Mouse (Mus musculus) myocyte (in vitro differentiated cells): ENCODE data around the gene Mknk1. TPM values are rescaled to one million over a fixed set of nuclear protein-coding genes. Genes with fewer than 3 reads are reported as not detected.

ENCODE experiments used
- H3K27me3 ChIP-seq: one replicate; pipeline ENCODE4 v1.6.1; 2011; ENCODE audit not compliant: control insufficient read depth, insufficient read depth, insufficient read length
- H3K36me3 ChIP-seq: one replicate; pipeline ENCODE4 v1.6.1; 2011; ENCODE audit not compliant: control insufficient read depth, insufficient read depth
- H3K4me2 ChIP-seq: one replicate; pipeline ENCODE4 v1.6.1; 2011; ENCODE audit warnings: low read depth, control low read depth
- H3K4me3 ChIP-seq: one replicate; pipeline ENCODE4 v1.5.1; 2011; ENCODE audit warnings: mild to moderate bottlenecking, control low read depth, moderate library complexity
- H3K79me2 ChIP-seq: one replicate; pipeline ENCODE4 v1.6.1; 2011; ENCODE audit not compliant: control insufficient read depth, insufficient read depth
- H3ac ChIP-seq: one replicate; pipeline ENCODE4 v1.6.1; 2011; ENCODE audit not compliant: control insufficient read depth, insufficient read length
- CEBPB ChIP-seq: IDR thresholded peaks from 2 replicates; pipeline ENCODE4 v1.6.1; 2011; ENCODE audit warnings: mild to moderate bottlenecking, moderate library complexity; ENCODE audit not compliant: poor library complexity, insufficient read depth, severe bottlenecking
- E2F4 ChIP-seq: IDR thresholded peaks from one replicate; pipeline ENCODE4 v1.6.1; 2011; ENCODE audit warnings: mild to moderate bottlenecking, control low read depth, moderate library complexity; ENCODE audit not compliant: insufficient read depth
- MAX ChIP-seq: IDR thresholded peaks from one replicate; pipeline ENCODE4 v1.6.1; 2011; ENCODE audit warnings: low read depth, mild to moderate bottlenecking, control low read depth
- MYOD1 ChIP-seq, 3 experiments: IDR thresholded peaks; one replicate each; pipeline ENCODE4 v1.6.1; 2011; ENCODE audit warnings: control low read depth in 2 of 3, low read depth in 2 of 3, mild to moderate bottlenecking in 2 of 3, moderate library complexity in 1 of 3; ENCODE audit not compliant: insufficient read length in 2 of 3, control insufficient read depth in 1 of 3
- MYOG ChIP-seq, 3 experiments: IDR thresholded peaks; one replicate each; pipeline ENCODE4 v1.6.1; 2011; ENCODE audit warnings: control low read depth in 2 of 3, low read depth in 2 of 3, mild to moderate bottlenecking in 2 of 3; ENCODE audit not compliant: insufficient read length in 2 of 3, control insufficient read depth in 1 of 3, insufficient read depth in 1 of 3
- POLR2A ChIP-seq: IDR thresholded peaks from one replicate; pipeline ENCODE4 v1.6.1; 2011; ENCODE audit warnings: low read depth, mild to moderate bottlenecking, control low read depth, moderate library complexity; ENCODE audit not compliant: insufficient read length
- POLR2AphosphoS2 ChIP-seq: IDR thresholded peaks from one replicate; pipeline ENCODE4 v1.6.1; 2011; ENCODE audit warnings: low read depth, control low read depth; ENCODE audit not compliant: insufficient read length
- REST ChIP-seq: IDR thresholded peaks from one replicate; pipeline ENCODE4 v1.6.1; 2011; ENCODE audit warnings: mild to moderate bottlenecking, control low read depth, moderate library complexity; ENCODE audit not compliant: insufficient read depth, insufficient read length
- SRF ChIP-seq: IDR thresholded peaks from one replicate; pipeline ENCODE4 v1.6.1; 2011; ENCODE audit warnings: low read depth; ENCODE audit not compliant: control insufficient read depth, insufficient read length
- TCF12 ChIP-seq: IDR thresholded peaks from one replicate; pipeline ENCODE4 v1.6.1; 2011; ENCODE audit warnings: mild to moderate bottlenecking, control low read depth; ENCODE audit not compliant: poor library complexity, insufficient read depth, severe bottlenecking
- TCF3 ChIP-seq: IDR thresholded peaks from one replicate; pipeline ENCODE4 v1.6.1; 2011; ENCODE audit warnings: low read depth, control low read depth; ENCODE audit not compliant: insufficient read length
- USF1 ChIP-seq: IDR thresholded peaks from one replicate; pipeline ENCODE4 v1.6.1; 2011; ENCODE audit warnings: low read depth, mild to moderate bottlenecking, control low read depth, moderate library complexity
- polyA plus RNA-seq: library from polyadenylated mRNA; unstranded; fragments of >200 nt; fragmentation: generic; extraction: Trizol; gene quantifications from one replicate; pipeline ENCODE4 v1.2.1, GENCODE M21; 2012; ENCODE audit warnings: missing spikeins

The Mknk1 gene
- polyA plus RNA-seq, 1 experiment = 31.7 TPM

- Histone ChIP-seq H3K27me3 (no peaks in the 10 kb centered on the region), H3K36me3 (no peaks in the 10 kb centered on the region), H3K4me2 (peak overlapping the region; percentile 60), H3ac (no peak overlapping the region), H3K79me2 (no peaks in the 10 kb centered on the region), H3K4me3 (no peak overlapping the region)
- TF ChIP-seq CEBPB (peak; percentile 51; the same call in 1 of the 2 replicates), POLR2A (no peak)
These were observed 83.7 kb downstream of the Mknk1 start for GRCm38 (mm10) chr4:115922688-115923087.

DNA sequence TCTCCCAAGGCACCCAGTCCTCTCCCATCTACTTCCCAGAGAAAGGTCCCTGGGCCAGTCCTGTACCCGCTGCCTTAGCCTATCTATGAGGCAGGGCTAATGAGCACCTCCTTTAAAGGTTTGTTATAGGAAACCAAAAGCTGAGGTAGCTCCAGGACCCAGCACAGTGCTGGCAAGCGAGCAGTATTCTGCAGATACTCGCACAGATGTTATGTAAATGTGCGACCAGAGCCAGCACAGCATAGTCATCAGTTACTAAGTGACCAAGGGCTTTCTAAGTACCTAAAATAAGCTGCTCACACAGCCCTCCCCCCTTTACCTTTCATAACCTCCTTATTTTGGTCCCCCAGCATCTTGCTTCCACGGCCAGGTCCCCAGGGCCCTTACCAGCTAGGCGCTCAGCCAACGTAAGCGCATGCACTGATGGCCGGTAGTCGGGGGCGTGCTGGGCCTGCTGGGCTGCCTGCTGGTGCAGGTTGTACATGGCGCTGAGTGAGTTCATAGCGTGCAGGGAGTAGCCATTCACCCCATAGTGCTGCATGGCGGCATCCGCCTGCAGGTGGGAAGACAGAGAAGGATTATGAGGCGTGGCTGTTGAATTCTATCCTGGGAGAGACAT lies 84.4 kb downstream of the Mknk1 start:
- no peak for TF ChIP-seq SRF
- TF ChIP-seq MYOD1 (IDR thresholded peaks at IDR 0.05; ENCODE audit: control insufficient read depth in 1 of 3, insufficient read length in 2 of 3, low read depth in 2 of 3) = no peak
- TF ChIP-seq MYOG (IDR thresholded peaks at IDR 0.05; ENCODE audit: control insufficient read depth in 1 of 3, insufficient read depth in 1 of 3, insufficient read length in 2 of 3, low read depth in 2 of 3) = no peak
- TF ChIP-seq CEBPB = no peak
- TF ChIP-seq POLR2AphosphoS2 = no peak
- no peak for TF ChIP-seq E2F4
- no peak for TF ChIP-seq POLR2A
- no peak for TF ChIP-seq USF1
- TF ChIP-seq MAX = no peak
- no peak for TF ChIP-seq REST
- no peak for TF ChIP-seq TCF3
- no peak for TF ChIP-seq TCF12
- H3K4me3 ChIP-seq = no peak overlapping the region
- no peaks in the 10 kb centered on the region for H3K27me3 ChIP-seq
- H3ac ChIP-seq = no peak overlapping the region
- no peaks in the 10 kb centered on the region for H3K36me3 ChIP-seq
- no peaks in the 10 kb centered on the region for H3K79me2 ChIP-seq
- peak overlapping the region; percentile 60 for H3K4me2 ChIP-seq

- peak overlapping the region; percentile 36 for H3K4me2 ChIP-seq
- TF ChIP-seq POLR2AphosphoS2 (no peak), MYOD1 (IDR thresholded peaks at IDR 0.05; ENCODE audit: control insufficient read depth in 1 of 3, insufficient read length in 2 of 3, low read depth in 2 of 3) (peak in 2 of 3 experiments; percentile 49 to 65)
- H3K36me3 ChIP-seq = no peaks in the 10 kb centered on the region
- H3ac ChIP-seq = no peak overlapping the region
- H3K27me3 ChIP-seq = peaks cover 17% of the 10 kb centered on the region
- H3K4me3 ChIP-seq = no peak overlapping the region
- no peaks in the 10 kb centered on the region for H3K79me2 ChIP-seq
These were observed 88.6 kb downstream of the Mknk1 start for GRCm38 (mm10) chr4:115927637-115928036.

Other genes with a start within 250 kb of the Mknk1 start
- not detected for gene Cyp4a32, start 238.2 kb upstream of the Mknk1 start, polyA plus RNA-seq
- 0.84 TPM for gene Cyp4b1, start 191.5 kb upstream of the Mknk1 start, polyA plus RNA-seq
- gene Efcab14, start 101.5 kb upstream of the Mknk1 start, polyA plus RNA-seq = 11.1 TPM
- gene Tex38, start 58.2 kb upstream of the Mknk1 start, polyA plus RNA-seq = not detected
- gene Atpaf1, start 54.4 kb upstream of the Mknk1 start, polyA plus RNA-seq = 12.5 TPM
- 4.9 TPM for gene Mob3c, start 11.1 kb upstream of the Mknk1 start, polyA plus RNA-seq
- not detected for gene Kncn, start 45.2 kb downstream of the Mknk1 start, polyA plus RNA-seq
- not detected for gene 6430628N08Rik, start 51.5 kb downstream of the Mknk1 start, polyA plus RNA-seq
- gene Dmbx1, start 100.7 kb downstream of the Mknk1 start, polyA plus RNA-seq = 0.01 TPM
- 0.08 TPM for gene Faah, start 178.7 kb downstream of the Mknk1 start, polyA plus RNA-seq
- 23.7 TPM for gene Nsun4, start 214.7 kb downstream of the Mknk1 start, polyA plus RNA-seq
- gene Uqcrh, start 235.9 kb downstream of the Mknk1 start, polyA plus RNA-seq = 835 TPM
- 36.1 TPM for gene Lrrc41, start 236.1 kb downstream of the Mknk1 start, polyA plus RNA-seq